Mouse (Mus musculus): ENCODE results near the gene Wdr86. TPM values are rescaled to one million over a fixed set of nuclear protein-coding genes. Genes with fewer than 3 reads are reported as not detected.
"Not testable (repeated sequence)": the region's sequence is repeated elsewhere in the genome, so short reads cannot be mapped to it uniquely, and the experiment has no call there.

Gene Wdr86
- polyA plus RNA-seq (2015; fragmentation: Nextera tagmentation; extraction: Ambion mirVana): 14.3 and 15.1 TPM in 2 replicates

DNA sequence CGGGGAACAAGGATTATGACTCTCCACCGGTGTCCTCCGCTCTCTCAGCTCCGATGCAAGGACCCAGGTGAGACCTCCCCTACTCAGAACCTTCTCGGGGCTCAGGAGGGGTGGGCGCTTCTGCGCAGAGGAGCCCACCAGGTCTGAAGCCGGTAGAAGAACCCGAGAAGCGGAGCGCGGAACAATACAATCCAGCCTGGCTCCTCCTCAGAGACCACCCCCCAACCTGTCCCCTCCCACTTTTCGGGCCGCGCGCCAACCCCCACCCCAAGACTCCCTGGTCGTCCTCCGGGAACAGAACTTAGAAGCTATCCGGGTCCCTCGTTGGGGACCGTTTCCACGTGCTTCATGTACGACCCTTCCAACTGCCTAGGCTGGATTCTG, at the start of gene Wdr86:
Gene Wdr86 (minus strand): TSS at position 240 of the 384 bp plus-strand sequence.
- under 1% methylated on average over 23 of the region's 23 CpGs for WGBS
- Histone ChIP-seq H3K4me1 (peaks cover 23% of the 10 kb centered on the region), H3K27ac (0 out of 2 replicates have a peak within 1 kb of the TSS, but pooled peaks have one; percentile 4), H3K9me3 (no peaks in the 10 kb centered on the region), H3K9ac (peak within 1 kb of the TSS; percentile 58), H3K4me2 (peak within 1 kb of the TSS; percentile 93), H3K4me3 (replicated peaks) (peak within 1 kb of the TSS; percentile 57), H3K36me3 (no peaks in the 10 kb centered on the region), H3K27me3 (replicated peaks) (no peaks in the 10 kb centered on the region)
- peak; percentile 6; the same call in 1 of the 2 replicates for ATAC-seq (ENCODE audit: insufficient read depth, low FRiP score, low read depth)

DNA sequence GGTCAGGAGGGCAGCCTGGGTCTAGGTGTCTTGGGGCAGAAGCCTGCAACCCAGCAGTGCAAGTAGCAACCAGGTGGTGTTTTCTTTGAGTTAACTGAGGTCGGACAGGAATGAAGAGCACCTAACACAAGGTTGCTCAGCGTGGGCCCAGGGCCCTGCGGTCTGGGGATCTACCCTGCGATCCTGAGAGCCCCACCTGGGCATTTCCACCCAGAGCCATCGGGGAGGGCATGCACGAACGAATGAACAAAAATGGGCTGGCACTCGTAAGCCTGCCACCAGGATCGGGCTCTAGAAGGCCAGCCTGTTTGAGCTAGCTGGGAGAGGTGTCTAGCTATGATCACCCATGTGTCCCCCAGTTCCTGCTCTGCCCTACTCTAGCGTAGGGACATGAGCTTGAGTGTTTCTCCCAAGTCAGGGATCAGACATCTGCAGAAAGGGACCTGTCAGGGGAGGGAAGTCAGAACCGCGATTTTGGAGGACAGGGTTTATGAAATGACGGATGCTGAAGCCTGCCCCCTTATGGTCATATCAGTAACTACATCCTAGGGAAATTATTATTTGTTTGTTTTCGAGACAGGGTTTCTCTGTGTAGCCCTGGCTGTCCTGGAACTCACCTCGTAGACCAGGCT, 49.5 kb upstream of the Wdr86 start:
- no peak overlapping the region for H3K4me2 ChIP-seq
- no peak overlapping the region for H3K4me3 ChIP-seq (replicated peaks)
- no peaks in the 10 kb centered on the region for H3K27me3 ChIP-seq (replicated peaks)
- H3K27ac ChIP-seq: no peak overlapping the region
- no peaks in the 10 kb centered on the region for H3K4me1 ChIP-seq
- WGBS: 41% methylated on average over 15 of the region's 15 CpGs
- no peak overlapping the region for H3K9ac ChIP-seq
- no peaks in the 10 kb centered on the region for H3K9me3 ChIP-seq
- no peaks in the 10 kb centered on the region for H3K36me3 ChIP-seq
- ATAC-seq (ENCODE audit: insufficient read depth, low FRiP score, low read depth): no peak

- ATAC-seq (ENCODE audit: insufficient read depth, low FRiP score, low read depth): no peak
- Histone ChIP-seq H3K4me1 (no peaks in the 10 kb centered on the region), H3K4me2 (no peak overlapping the region), H3K36me3 (no peaks in the 10 kb centered on the region), H3K9ac (no peak overlapping the region), H3K4me3 (replicated peaks) (no peak overlapping the region), H3K27ac (no peak overlapping the region), H3K27me3 (replicated peaks) (no peaks in the 10 kb centered on the region), H3K9me3 (no peaks in the 10 kb centered on the region)
These were observed 48.8 kb upstream of the Wdr86 start for GRCm38 (mm10) chr5:24779321-24779720.

DNA sequence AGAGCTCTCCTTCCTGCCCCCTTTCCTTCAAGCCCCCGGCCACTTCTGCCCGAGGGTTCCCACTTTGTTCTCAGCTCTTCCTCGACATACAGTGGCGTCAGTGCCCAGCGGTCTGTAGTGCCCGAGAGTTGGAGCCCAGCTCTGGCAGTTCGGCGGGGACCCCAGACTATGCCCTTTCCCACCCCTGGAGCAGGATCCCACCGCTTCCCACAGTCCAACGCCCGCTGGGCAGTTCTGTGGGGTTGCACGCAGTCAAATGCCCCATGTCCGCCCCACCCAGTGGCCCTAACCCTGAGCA, 48.3 kb upstream of the Wdr86 start:
- Histone ChIP-seq H3K4me2 (no peak overlapping the region), H3K36me3 (no peaks in the 10 kb centered on the region), H3K4me1 (no peaks in the 10 kb centered on the region), H3K9ac (no peak overlapping the region), H3K27ac (no peak overlapping the region), H3K9me3 (no peaks in the 10 kb centered on the region), H3K27me3 (replicated peaks) (no peaks in the 10 kb centered on the region), H3K4me3 (replicated peaks) (no peak overlapping the region)
- ATAC-seq (ENCODE audit: insufficient read depth, low FRiP score, low read depth): no peak
- WGBS: 54% methylated on average over 13 of the region's 13 CpGs

- H3K4me3 ChIP-seq (replicated peaks): no peak overlapping the region
- no peaks in the 10 kb centered on the region for H3K9me3 ChIP-seq
- H3K27me3 ChIP-seq (replicated peaks): no peaks in the 10 kb centered on the region
- H3K27ac ChIP-seq: no peak overlapping the region
- ATAC-seq (ENCODE audit: insufficient read depth, low FRiP score, low read depth): no peak
- H3K9ac ChIP-seq: no peak overlapping the region
- H3K4me1 ChIP-seq: no peaks in the 10 kb centered on the region
- 24% methylated on average over 17 of the region's 17 CpGs for WGBS
- no peaks in the 10 kb centered on the region for H3K36me3 ChIP-seq
- H3K4me2 ChIP-seq: no peak overlapping the region
These were observed 47.7 kb upstream of the Wdr86 start for GRCm38 (mm10) chr5:24778082-24778842.

DNA sequence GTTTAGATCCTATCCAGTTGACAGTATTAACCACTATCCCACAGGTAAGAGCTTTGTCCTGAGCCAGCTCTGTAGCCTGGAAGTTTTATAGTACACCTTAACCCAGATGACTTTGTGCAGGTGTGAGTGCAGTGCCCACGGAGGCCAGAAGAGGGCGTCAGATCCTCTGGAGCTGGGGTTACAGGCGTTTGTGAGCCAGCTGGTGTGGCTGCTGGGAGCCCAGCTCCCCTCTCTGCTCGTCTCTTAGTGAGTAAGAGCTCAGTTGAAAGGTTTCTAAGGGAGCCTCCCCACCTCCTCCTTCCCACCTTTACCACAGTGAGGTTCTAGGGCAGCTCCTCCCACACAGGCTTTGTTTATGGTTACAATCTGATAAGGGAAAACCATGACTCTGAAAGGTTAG, 46.2 kb upstream of the Wdr86 start:
- 57% methylated on average over 4 of the region's 4 CpGs for WGBS

GRCm38 (mm10) chr5:24774549-24774948, 44.0 kb upstream of the Wdr86 start:
- WGBS: 82% methylated on average over 16 of the region's 16 CpGs
- not testable (repeated sequence) for H3K27ac ChIP-seq; ATAC-seq (ENCODE audit: insufficient read depth, low FRiP score, low read depth); H3K4me2 ChIP-seq; H3K9ac ChIP-seq; H3K27me3 ChIP-seq (replicated peaks); H3K4me3 ChIP-seq (replicated peaks); H3K4me1 ChIP-seq; H3K9me3 ChIP-seq; H3K36me3 ChIP-seq

More for the DNA sequence above, 46.2 kb upstream of the Wdr86 start:
- no peaks in the 10 kb centered on the region for H3K9me3 ChIP-seq
- H3K36me3 ChIP-seq: no peaks in the 10 kb centered on the region
- no peak overlapping the region for H3K4me3 ChIP-seq (replicated peaks)
- no peak overlapping the region for H3K9ac ChIP-seq
- H3K4me1 ChIP-seq: no peaks in the 10 kb centered on the region
- no peak for ATAC-seq (ENCODE audit: insufficient read depth, low FRiP score, low read depth)
- H3K27ac ChIP-seq: no peak overlapping the region
- H3K27me3 ChIP-seq (replicated peaks): no peaks in the 10 kb centered on the region
- H3K4me2 ChIP-seq: no peak overlapping the region

GRCm38 (mm10) chr5:24757816-24758215, 27.3 kb upstream of the Wdr86 start, which contains the start of gene Crygn:
Gene Crygn, minus strand, starts transcription at chr5:24758008.
- Histone ChIP-seq H3K4me3 (replicated peaks) (no peak within 1 kb of the TSS), H3K27ac (no peak within 1 kb of the TSS), H3K4me1 (peaks cover 4% of the 10 kb centered on the region; the same call in 1 of the 2 replicates), H3K4me2 (no peak within 1 kb of the TSS), H3K9ac (no peak within 1 kb of the TSS), H3K27me3 (replicated peaks) (no peaks in the 10 kb centered on the region), H3K36me3 (no peaks in the 10 kb centered on the region), H3K9me3 (no peaks in the 10 kb centered on the region)
- ATAC-seq (ENCODE audit: insufficient read depth, low FRiP score, low read depth): no peak
- WGBS: 48% methylated on average over 18 of the region's 18 CpGs

- no peak overlapping the region for H3K9ac ChIP-seq
- ATAC-seq (ENCODE audit: insufficient read depth, low FRiP score, low read depth): no peak
- H3K27ac ChIP-seq: no peak overlapping the region
- 62% methylated on average over 3 of the region's 3 CpGs for WGBS
- H3K27me3 ChIP-seq (replicated peaks): no peaks in the 10 kb centered on the region
- H3K36me3 ChIP-seq: no peaks in the 10 kb centered on the region
- H3K4me3 ChIP-seq (replicated peaks): no peak overlapping the region
- peaks cover 11% of the 10 kb centered on the region for H3K4me1 ChIP-seq
- no peak overlapping the region for H3K4me2 ChIP-seq
- no peaks in the 10 kb centered on the region for H3K9me3 ChIP-seq
These were observed 26.4 kb upstream of the Wdr86 start for GRCm38 (mm10) chr5:24756931-24757330.

GRCm38 (mm10) chr5:24752175-24752498, 21.6 kb upstream of the Wdr86 start:
- H3K36me3 ChIP-seq: no peaks in the 10 kb centered on the region
- H3K4me1 ChIP-seq: peaks cover 31% of the 10 kb centered on the region
- H3K4me3 ChIP-seq (replicated peaks): peak overlapping the region; percentile 56; the same call in 1 of the 2 replicates
- 6% methylated on average over 2 of the region's 2 CpGs for WGBS
- no peak overlapping the region for H3K9ac ChIP-seq
- H3K27ac ChIP-seq: peak overlapping the region; percentile 93
- no peak; the same call in 1 of the 2 replicates for ATAC-seq (ENCODE audit: insufficient read depth, low FRiP score, low read depth)
- H3K4me2 ChIP-seq: peak overlapping the region; percentile 89
- H3K9me3 ChIP-seq: no peaks in the 10 kb centered on the region
- no peaks in the 10 kb centered on the region for H3K27me3 ChIP-seq (replicated peaks)

- Histone ChIP-seq H3K4me2 (peak overlapping the region; percentile 89), H3K9me3 (no peaks in the 10 kb centered on the region), H3K4me1 (peaks cover 32% of the 10 kb centered on the region), H3K4me3 (replicated peaks) (peak overlapping the region; percentile 56), H3K27me3 (replicated peaks) (no peaks in the 10 kb centered on the region), H3K9ac (peak overlapping the region; percentile 57), H3K27ac (peak overlapping the region; percentile 93), H3K36me3 (no peaks in the 10 kb centered on the region)
- WGBS: 2% methylated on average over 24 of the region's 25 CpGs
- peak; percentile 68 for ATAC-seq (ENCODE audit: insufficient read depth, low FRiP score, low read depth)
These were observed 21.0 kb upstream of the Wdr86 start for GRCm38 (mm10) chr5:24751305-24752174.

Measured in stomach, embryonic 15.5 days (tissue).